Mouse (Mus musculus): ENCODE measurements at regions not wholly inside any gene's neighbourhood (a gene's known extent, or its start where the extent isn't known, plus 50 kb on each side); places are given as distances from the start of the nearest gene placed in this dataset.
"Not testable (repeated sequence)": the region's sequence is repeated elsewhere in the genome, so short reads cannot be mapped to it uniquely, and the experiment has no call there.

GRCm38 (mm10) chr12:23968968-23969367, 128.1 kb downstream of the 9030624G23Rik start:
- H3K4me1 ChIP-seq (ENCODE audit: control insufficient read depth, insufficient read depth, low read length); H3K9me3 ChIP-seq (ENCODE audit: control insufficient read depth, low read length); H3K27me3 ChIP-seq (ENCODE audit: control insufficient read depth, insufficient read depth, low read length); DNase-seq (ENCODE audit: low spot score); H3K36me3 ChIP-seq (ENCODE audit: control insufficient read depth, insufficient read depth, low read length); H3K27ac ChIP-seq (replicated peaks; ENCODE audit: low read depth, low read length); H3K9ac ChIP-seq (ENCODE audit: low read depth, low read length, severe bottlenecking); H3K4me2 ChIP-seq (replicated peaks; ENCODE audit: low read depth, low read length, severe bottlenecking): not testable (repeated sequence)
- no CpG with 5 or more reads among the region's 44 CpGs for WGBS
- ATAC-seq (ENCODE audit: low FRiP score, low read depth), result peak; percentile 73; the same call in 1 of the 2 replicates
- H3K4me3 ChIP-seq (replicated peaks; ENCODE audit: low read length), result peak overlapping the region; percentile 32

Data from limb, embryonic 14.5 days (tissue).